Mouse (Mus musculus): Measurements from ENCODE around the gene Adgrl1. TPM values are rescaled to one million over a fixed set of nuclear protein-coding genes. Genes with fewer than 3 reads are reported as not detected.
A peak's percentile ranks its signal among the peaks of the same experiment; 100 is the strongest.

The Adgrl1 gene
- polyA plus RNA-seq, 1 experiment, result 1.6 TPM

GRCm38 (mm10) chr8:83897211-83897610 is 2.7 kb upstream of the Adgrl1 start:
- 0 out of 2 replicates have a peak overlapping the region, but pooled peaks have one; percentile 17 for H3K4me3 ChIP-seq (ENCODE audit: insufficient read depth, low read depth, low read length)
- no peak overlapping the region for H3K27ac ChIP-seq (replicated peaks; ENCODE audit: low read depth, low read length)
- no peaks in the 10 kb centered on the region for H3K4me1 ChIP-seq (ENCODE audit: control insufficient read depth, insufficient read depth, insufficient read length, low read length)

GRCm38 (mm10) chr8:83898456-83898855 is 1.4 kb upstream of the Adgrl1 start:
- Histone ChIP-seq H3K27ac (replicated peaks; ENCODE audit: low read depth, low read length) (no peak overlapping the region), H3K4me3 (ENCODE audit: insufficient read depth, low read depth, low read length) (no peak overlapping the region; the same call in 1 of the 2 replicates), H3K4me1 (ENCODE audit: control insufficient read depth, insufficient read depth, insufficient read length, low read length) (no peaks in the 10 kb centered on the region)

GRCm38 (mm10) chr8:83898985-83899362 is 931 bp upstream of the Adgrl1 start:
- Histone ChIP-seq H3K4me3 (ENCODE audit: insufficient read depth, low read depth, low read length) (peak overlapping the region; percentile 56), H3K4me1 (ENCODE audit: control insufficient read depth, insufficient read depth, insufficient read length, low read length) (no peaks in the 10 kb centered on the region), H3K27ac (replicated peaks; ENCODE audit: low read depth, low read length) (no peak overlapping the region)

DNA sequence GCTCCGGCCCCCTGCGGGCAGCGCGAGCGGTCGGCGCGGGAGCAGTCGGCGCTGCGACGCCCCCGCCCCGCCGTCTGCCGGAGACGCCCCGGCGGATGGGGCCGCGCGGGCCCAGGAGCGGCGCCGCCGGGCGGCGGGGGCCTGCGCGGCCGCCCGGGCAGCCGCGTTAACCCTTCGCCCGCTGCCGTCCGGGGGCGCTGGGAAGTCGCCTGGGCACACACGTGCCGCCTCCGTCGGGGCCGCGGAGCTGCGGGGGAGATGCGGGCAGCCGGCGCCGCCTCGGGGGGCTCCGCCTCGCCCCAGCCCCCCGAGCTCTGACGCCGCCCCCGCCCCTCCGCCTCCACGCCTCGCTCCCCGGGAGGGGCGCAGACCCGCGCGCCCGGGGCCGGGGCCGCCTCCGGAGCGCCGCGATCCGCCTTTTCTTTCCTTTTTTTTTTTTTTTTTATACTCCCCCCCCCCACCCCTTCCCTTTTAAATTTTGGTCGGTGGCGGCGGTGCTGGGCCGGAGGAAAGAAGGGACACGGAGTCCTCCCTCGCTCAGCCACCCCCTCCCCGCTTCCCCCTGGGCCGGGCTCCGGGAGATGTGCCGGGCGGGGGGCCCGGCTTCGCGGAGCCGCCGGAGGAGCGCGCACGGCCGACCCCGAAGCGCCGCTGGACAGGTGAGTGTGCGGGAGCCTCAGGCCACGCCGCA is 506 bp downstream of the Adgrl1 start:
- no peak overlapping the region for H3K27ac ChIP-seq (replicated peaks; ENCODE audit: low read depth, low read length)
- no peaks in the 10 kb centered on the region for H3K4me1 ChIP-seq (ENCODE audit: control insufficient read depth, insufficient read depth, insufficient read length, low read length)
- H3K4me3 ChIP-seq (ENCODE audit: insufficient read depth, low read depth, low read length), result peak overlapping the region; percentile 56

- Histone ChIP-seq H3K27ac (replicated peaks; ENCODE audit: low read depth, low read length) (no peak overlapping the region), H3K4me1 (ENCODE audit: control insufficient read depth, insufficient read depth, insufficient read length, low read length) (no peaks in the 10 kb centered on the region), H3K4me3 (ENCODE audit: insufficient read depth, low read depth, low read length) (peak overlapping the region; percentile 56)
These were observed 1.0 kb downstream of the Adgrl1 start for GRCm38 (mm10) chr8:83900957-83901270.

DNA sequence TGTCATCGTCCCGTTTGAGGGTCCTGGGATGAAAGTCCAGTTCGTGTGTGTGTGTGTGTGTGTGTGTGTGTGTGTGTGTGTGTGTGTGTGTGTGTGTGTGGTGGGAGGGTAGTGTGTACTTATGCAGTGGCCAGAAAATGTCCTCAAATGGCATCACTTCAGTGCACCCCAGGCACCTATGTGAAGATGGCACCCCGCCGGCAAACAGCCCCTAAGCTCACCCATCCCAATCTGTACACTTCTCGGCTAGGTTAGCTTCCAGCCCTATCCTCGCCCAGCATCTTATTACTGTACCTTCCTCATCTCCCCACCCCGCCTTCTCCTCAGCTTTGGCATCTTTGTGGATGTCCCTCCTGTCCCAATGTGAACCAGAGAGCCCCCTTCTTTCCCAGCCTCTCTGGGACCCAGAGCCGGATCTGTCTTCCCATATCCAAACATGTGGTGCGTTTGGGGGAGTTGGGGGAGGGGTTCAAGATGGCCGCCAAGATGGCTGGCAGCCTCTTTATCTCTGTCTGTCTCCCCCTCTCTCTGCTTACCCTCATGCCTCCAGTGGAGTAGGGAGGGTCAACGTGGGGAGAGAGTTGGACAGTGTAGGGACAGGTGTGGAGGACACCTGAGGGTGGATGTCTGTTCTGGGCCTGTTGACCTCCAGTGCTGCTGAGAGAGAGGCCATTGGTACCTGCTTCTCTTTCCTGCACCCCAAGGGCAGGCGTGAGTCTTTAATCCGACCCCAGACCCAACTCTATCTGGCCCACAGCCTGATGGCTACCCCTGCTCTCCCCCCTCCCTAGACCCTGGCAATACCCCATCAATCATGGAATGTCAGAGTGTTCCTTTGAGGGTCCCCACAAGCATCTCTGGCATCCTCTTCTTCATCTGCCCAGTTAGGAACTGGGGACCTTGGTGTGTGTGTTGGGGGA is 1.9 kb downstream of the Adgrl1 start:
- H3K4me1 ChIP-seq (ENCODE audit: control insufficient read depth, insufficient read depth, insufficient read length, low read length), result no peaks in the 10 kb centered on the region

GRCm38 (mm10) chr8:83902961-83903666 is 3.2 kb downstream of the Adgrl1 start:
- H3K4me1 ChIP-seq (ENCODE audit: control insufficient read depth, insufficient read depth, insufficient read length, low read length), result no peaks in the 10 kb centered on the region
- H3K4me3 ChIP-seq (ENCODE audit: insufficient read depth, low read depth, low read length), result no peak overlapping the region
- H3K27ac ChIP-seq (replicated peaks; ENCODE audit: low read depth, low read length), result no peak overlapping the region

More for the DNA sequence above, 1.9 kb downstream of the Adgrl1 start:
- H3K27ac ChIP-seq (replicated peaks; ENCODE audit: low read depth, low read length), result no peak overlapping the region
- H3K4me3 ChIP-seq (ENCODE audit: insufficient read depth, low read depth, low read length), result peak overlapping the region; percentile 56

DNA sequence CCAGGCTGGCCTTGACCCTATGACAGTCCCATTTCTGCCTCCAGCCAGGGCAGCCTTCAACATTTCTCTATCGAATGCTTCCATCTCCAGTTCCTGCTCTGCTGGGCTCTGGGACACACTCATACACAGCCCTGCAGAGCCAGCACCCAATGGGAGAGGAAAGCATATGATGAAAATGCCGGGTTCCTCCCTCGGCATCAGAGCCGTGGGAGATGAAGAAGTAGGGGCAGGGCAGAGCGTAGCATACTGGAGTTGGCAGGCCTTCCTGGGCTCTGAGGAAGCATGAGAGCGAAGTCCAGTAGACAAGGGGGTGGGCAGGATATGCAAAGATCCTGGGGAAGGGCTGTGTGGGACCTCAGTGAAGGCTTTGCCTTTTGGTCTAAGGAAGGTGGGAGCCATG is 8.7 kb downstream of the Adgrl1 start:
- no peak overlapping the region for H3K27ac ChIP-seq (replicated peaks; ENCODE audit: low read depth, low read length)
- H3K4me1 ChIP-seq (ENCODE audit: control insufficient read depth, insufficient read depth, insufficient read length, low read length), result no peaks in the 10 kb centered on the region
- H3K4me3 ChIP-seq (ENCODE audit: insufficient read depth, low read depth, low read length), result no peak overlapping the region

- Histone ChIP-seq H3K4me1 (ENCODE audit: control insufficient read depth, insufficient read depth, insufficient read length, low read length) (no peaks in the 10 kb centered on the region), H3K27ac (replicated peaks; ENCODE audit: low read depth, low read length) (no peak overlapping the region), H3K4me3 (ENCODE audit: insufficient read depth, low read depth, low read length) (no peak overlapping the region)
These were observed 9.4 kb downstream of the Adgrl1 start for GRCm38 (mm10) chr8:83909311-83909710.

GRCm38 (mm10) chr8:83911809-83912731 is 12.2 kb downstream of the Adgrl1 start:
- H3K4me3 ChIP-seq (ENCODE audit: insufficient read depth, low read depth, low read length), result no peak overlapping the region
- no peak overlapping the region for H3K27ac ChIP-seq (replicated peaks; ENCODE audit: low read depth, low read length)
- H3K4me1 ChIP-seq (ENCODE audit: control insufficient read depth, insufficient read depth, insufficient read length, low read length), result 0 out of 2 replicates have a peak, but pooled peaks cover 2% of the 10 kb centered on the region

- Histone ChIP-seq H3K4me3 (ENCODE audit: insufficient read depth, low read depth, low read length) (no peak overlapping the region), H3K27ac (replicated peaks; ENCODE audit: low read depth, low read length) (no peak overlapping the region), H3K4me1 (ENCODE audit: control insufficient read depth, insufficient read depth, insufficient read length, low read length) (0 out of 2 replicates have a peak, but pooled peaks cover 2% of the 10 kb centered on the region)
These were observed 14.3 kb downstream of the Adgrl1 start for GRCm38 (mm10) chr8:83914232-83914631.

DNA sequence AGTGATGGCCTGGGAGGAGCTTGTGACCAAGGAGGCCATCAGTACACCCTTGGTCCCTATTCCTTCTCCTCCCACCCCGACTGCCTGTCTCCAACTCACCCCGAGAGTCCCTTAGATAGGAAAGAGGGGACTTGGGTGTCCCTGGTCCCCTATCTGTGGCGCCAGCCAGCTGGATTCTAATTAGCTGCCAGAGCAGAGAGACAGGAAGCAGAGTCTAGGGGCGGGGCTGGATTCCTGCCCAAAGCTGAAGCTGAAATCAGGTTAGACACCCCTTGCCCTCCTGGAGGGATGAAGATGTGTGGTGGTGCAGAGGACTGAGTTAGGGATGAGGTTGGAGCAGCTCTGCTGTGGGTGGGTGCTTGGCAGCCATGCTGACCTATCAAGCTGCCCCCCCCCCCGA is 15.0 kb downstream of the Adgrl1 start:
- 0 out of 2 replicates have a peak, but pooled peaks cover 2% of the 10 kb centered on the region for H3K4me1 ChIP-seq (ENCODE audit: control insufficient read depth, insufficient read depth, insufficient read length, low read length)
- H3K4me3 ChIP-seq (ENCODE audit: insufficient read depth, low read depth, low read length), result no peak overlapping the region
- no peak overlapping the region for H3K27ac ChIP-seq (replicated peaks; ENCODE audit: low read depth, low read length)

DNA sequence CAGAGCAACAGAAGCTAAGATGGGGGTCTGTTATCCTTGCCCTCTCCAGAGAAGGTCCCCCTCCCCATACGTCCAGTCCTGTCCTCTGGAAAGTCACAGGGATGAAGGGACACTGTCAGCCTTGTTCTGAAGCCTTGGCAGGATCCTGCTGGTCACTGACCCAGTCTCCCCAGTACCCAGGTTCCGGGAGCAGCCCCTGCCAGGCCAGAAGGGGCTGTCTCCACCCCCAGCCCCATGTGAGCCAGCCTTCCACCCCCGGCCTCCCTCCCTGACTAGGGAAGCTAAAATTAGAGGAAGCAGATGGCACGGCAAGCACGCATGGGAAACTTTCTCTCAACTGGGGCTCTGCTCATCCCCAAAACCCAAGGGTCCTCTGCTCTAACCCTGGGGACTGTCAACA is 16.1 kb downstream of the Adgrl1 start:
- Histone ChIP-seq H3K27ac (replicated peaks; ENCODE audit: low read depth, low read length) (no peak overlapping the region), H3K4me3 (ENCODE audit: insufficient read depth, low read depth, low read length) (no peak overlapping the region), H3K4me1 (ENCODE audit: control insufficient read depth, insufficient read depth, insufficient read length, low read length) (0 out of 2 replicates have a peak, but pooled peaks cover 2% of the 10 kb centered on the region)

- H3K4me1 ChIP-seq (ENCODE audit: control insufficient read depth, insufficient read depth, insufficient read length, low read length), result 0 out of 2 replicates have a peak, but pooled peaks cover 2% of the 10 kb centered on the region
- H3K4me3 ChIP-seq (ENCODE audit: insufficient read depth, low read depth, low read length), result no peak overlapping the region
- H3K27ac ChIP-seq (replicated peaks; ENCODE audit: low read depth, low read length), result no peak overlapping the region
These were observed 17.7 kb downstream of the Adgrl1 start for GRCm38 (mm10) chr8:83917566-83917965.
